Mouse (Mus musculus) retina, embryonic 14.5 days (tissue): ENCODE data around the gene Ncoa7.

ENCODE experiments used
- DNase-seq: peaks from one replicate; pipeline ENCODE4 v3.0.0-alpha.2; 2015; ENCODE audit warnings: low spot score

Ncoa7 gene

GRCm38 (mm10) chr10:30585691-30586090 lies 217.4 kb downstream of the Ncoa7 start:
- no peak for DNase-seq
